Mouse (Mus musculus): ENCODE measurements around the gene Sf1. TPM values are rescaled to one million over a fixed set of nuclear protein-coding genes. Genes with fewer than 3 reads are reported as not detected.

The Sf1 gene
- polyA plus RNA-seq, 2 experiments = 57.4 to 57.9 TPM

- H3K9ac ChIP-seq (replicated peaks) = no peak overlapping the region
- H3K4me2 ChIP-seq (ENCODE audit: low read depth) = no peak overlapping the region
- no peaks in the 10 kb centered on the region for H3K27me3 ChIP-seq (ENCODE audit: control insufficient read depth, insufficient read depth, low read length)
- no peak for ATAC-seq (ENCODE audit: insufficient read depth)
- no peak overlapping the region for H3K27ac ChIP-seq
- no peak for DNase-seq (ENCODE audit: low read depth in 3 of 3, low spot score in 3 of 3)
- H3K9me3 ChIP-seq (ENCODE audit: control insufficient read depth, low read length) = no peaks in the 10 kb centered on the region
- peaks cover 0 to 4% of the 10 kb centered on the region in 2 experiments; a peak in 2 of 4 replicates for H3K4me1 ChIP-seq (replicated peaks; ENCODE audit: control insufficient read depth in 2 of 2, insufficient read depth in 2 of 2, low read length in 1 of 2)
- H3K4me3 ChIP-seq (ENCODE audit: insufficient read depth in 1 of 2, low read depth in 2 of 2, low read length in 2 of 2) = no peak overlapping the region
- 93% methylated on average over 5 of the region's 5 CpGs for WGBS (ENCODE audit: insufficient replicate concordance)
- no peak for TF ChIP-seq EP300 (IDR thresholded peaks at IDR 0.05; ENCODE audit: low read depth)
- TF ChIP-seq CTCF (IDR thresholded peaks at IDR 0.05; ENCODE audit: low read depth) = no peak
- peaks cover 26% of the 10 kb centered on the region for H3K36me3 ChIP-seq (replicated peaks; ENCODE audit: control insufficient read depth, insufficient read depth, low read depth)
Measured at GRCm38 (mm10) chr19:6381238-6381637, 17.7 kb downstream of the Sf1 start.

- 47% methylated on average over 4 of the region's 4 CpGs for WGBS (ENCODE audit: insufficient replicate concordance)
- Histone ChIP-seq H3K4me1 (replicated peaks; ENCODE audit: control insufficient read depth in 2 of 2, insufficient read depth in 2 of 2, low read length in 1 of 2) (peaks cover 0 to 4% of the 10 kb centered on the region in 2 experiments; a peak in 2 of 4 replicates), H3K4me3 (ENCODE audit: insufficient read depth in 1 of 2, low read depth in 2 of 2, low read length in 2 of 2) (no peak overlapping the region), H3K9ac (replicated peaks) (no peak overlapping the region), H3K27ac (no peak overlapping the region), H3K9me3 (ENCODE audit: control insufficient read depth, low read length) (no peaks in the 10 kb centered on the region), H3K4me2 (ENCODE audit: low read depth) (no peak overlapping the region), H3K27me3 (ENCODE audit: control insufficient read depth, insufficient read depth, low read length) (no peaks in the 10 kb centered on the region), H3K36me3 (replicated peaks; ENCODE audit: control insufficient read depth, insufficient read depth, low read depth) (peaks cover 14% of the 10 kb centered on the region)
- TF ChIP-seq CTCF (IDR thresholded peaks at IDR 0.05; ENCODE audit: low read depth) = no peak
- TF ChIP-seq EP300 (IDR thresholded peaks at IDR 0.05; ENCODE audit: low read depth) = no peak
- no peak for DNase-seq (ENCODE audit: low read depth in 3 of 3, low spot score in 3 of 3)
- no peak for ATAC-seq (ENCODE audit: insufficient read depth)
Measured at GRCm38 (mm10) chr19:6382323-6382924, 18.9 kb downstream of the Sf1 start.

- Histone ChIP-seq H3K4me2 (ENCODE audit: low read depth) (no peak overlapping the region), H3K27ac (no peak overlapping the region), H3K27me3 (ENCODE audit: control insufficient read depth, insufficient read depth, low read length) (no peaks in the 10 kb centered on the region), H3K36me3 (replicated peaks; ENCODE audit: control insufficient read depth, insufficient read depth, low read depth) (peaks cover 5% of the 10 kb centered on the region), H3K4me1 (replicated peaks; ENCODE audit: control insufficient read depth in 2 of 2, insufficient read depth in 2 of 2, low read length in 1 of 2) (peaks cover 0 to 4% of the 10 kb centered on the region in 2 experiments; a peak in 2 of 4 replicates), H3K4me3 (ENCODE audit: insufficient read depth in 1 of 2, low read depth in 2 of 2, low read length in 2 of 2) (no peak overlapping the region), H3K9me3 (ENCODE audit: control insufficient read depth, low read length) (no peaks in the 10 kb centered on the region), H3K9ac (replicated peaks) (no peak overlapping the region)
- DNase-seq (ENCODE audit: low read depth in 3 of 3, low spot score in 3 of 3) = no peak
- WGBS (ENCODE audit: insufficient replicate concordance) = 31% methylated on average over 5 of the region's 5 CpGs
- ATAC-seq (ENCODE audit: insufficient read depth) = no peak
- no peak for TF ChIP-seq CTCF (IDR thresholded peaks at IDR 0.05; ENCODE audit: low read depth)
- TF ChIP-seq EP300 (IDR thresholded peaks at IDR 0.05; ENCODE audit: low read depth) = no peak
Measured at GRCm38 (mm10) chr19:6383470-6383869, 20.0 kb downstream of the Sf1 start.

- ATAC-seq (ENCODE audit: insufficient read depth) (no peak), DNase-seq (ENCODE audit: low read depth in 3 of 3, low spot score in 3 of 3) (no peak)
- Histone ChIP-seq H3K27ac (no peak within 1 kb of the TSS), H3K36me3 (replicated peaks; ENCODE audit: control insufficient read depth, insufficient read depth, low read depth) (no peaks in the 10 kb centered on the region; the same call in 1 of the 2 replicates), H3K9ac (replicated peaks) (no peak within 1 kb of the TSS), H3K9me3 (ENCODE audit: control insufficient read depth, low read length) (no peaks in the 10 kb centered on the region), H3K4me2 (ENCODE audit: low read depth) (no peak within 1 kb of the TSS), H3K4me3 (ENCODE audit: insufficient read depth in 1 of 2, low read depth in 2 of 2, low read length in 2 of 2) (no peak within 1 kb of the TSS), H3K4me1 (replicated peaks; ENCODE audit: control insufficient read depth in 2 of 2, insufficient read depth in 2 of 2, low read length in 1 of 2) (peaks cover 0 to 4% of the 10 kb centered on the region in 2 experiments; a peak in 2 of 4 replicates), H3K27me3 (ENCODE audit: control insufficient read depth, insufficient read depth, low read length) (no peaks in the 10 kb centered on the region)
- TF ChIP-seq EP300 (IDR thresholded peaks at IDR 0.05; ENCODE audit: low read depth) (no peak), CTCF (IDR thresholded peaks at IDR 0.05; ENCODE audit: low read depth) (no peak)
- 21% methylated on average over 7 of the region's 7 CpGs for WGBS (ENCODE audit: insufficient replicate concordance)
Measured at GRCm38 (mm10) chr19:6384128-6384527, 20.6 kb downstream of the Sf1 start, which contains the start of gene Pygm. Gene Pygm, plus strand, starts transcription at chr19:6384399.

- ATAC-seq (ENCODE audit: insufficient read depth) (no peak), DNase-seq (ENCODE audit: low read depth in 3 of 3, low spot score in 3 of 3) (no peak)
- TF ChIP-seq EP300 (IDR thresholded peaks at IDR 0.05; ENCODE audit: low read depth) (no peak), CTCF (IDR thresholded peaks at IDR 0.05; ENCODE audit: low read depth) (no peak)
- H3K4me2 ChIP-seq (ENCODE audit: low read depth) = no peak overlapping the region
- H3K27me3 ChIP-seq (ENCODE audit: control insufficient read depth, insufficient read depth, low read length) = no peaks in the 10 kb centered on the region
- H3K9ac ChIP-seq (replicated peaks) = no peak overlapping the region
- H3K9me3 ChIP-seq (ENCODE audit: control insufficient read depth, low read length) = no peaks in the 10 kb centered on the region
- peaks cover 0 to 5% of the 10 kb centered on the region in 2 experiments; a peak in 2 of 4 replicates for H3K4me1 ChIP-seq (replicated peaks; ENCODE audit: control insufficient read depth in 2 of 2, insufficient read depth in 2 of 2, low read length in 1 of 2)
- no peaks in the 10 kb centered on the region for H3K36me3 ChIP-seq (replicated peaks; ENCODE audit: control insufficient read depth, insufficient read depth, low read depth)
- no peak overlapping the region for H3K4me3 ChIP-seq (ENCODE audit: insufficient read depth in 1 of 2, low read depth in 2 of 2, low read length in 2 of 2)
- 65% methylated on average over 11 of the region's 11 CpGs for WGBS (ENCODE audit: insufficient replicate concordance)
- no peak overlapping the region for H3K27ac ChIP-seq
Measured at GRCm38 (mm10) chr19:6384954-6385353, 21.5 kb downstream of the Sf1 start.

Measured in liver, embryonic 14.5 days (tissue).